Mouse (Mus musculus) cerebellum, adult 2 months (tissue): Measurements from ENCODE around the gene Rock2. TPM values are rescaled to one million over a fixed set of nuclear protein-coding genes. Genes with fewer than 3 reads are reported as not detected.

Source experiments
- DNase-seq, 2 experiments: peaks; one replicate each; pipeline ENCODE4 v3.0.0; 2021
- H3K27ac ChIP-seq: fragments of 200-500 bp; 2 replicates; pipeline ENCODE4 v1.5.1; 2012; ENCODE audit warnings: low read length, control low read depth, inconsistent platforms; ENCODE audit not compliant: insufficient read depth
- H3K27me3 ChIP-seq: fragments of 200-500 bp; 2 replicates; pipeline ENCODE4 v1.6.1; 2012; ENCODE audit warnings: inconsistent platforms, mild to moderate bottlenecking, low read length, moderate library complexity; ENCODE audit not compliant: control insufficient read depth, insufficient read depth
- H3K4me1 ChIP-seq: fragments of 200-500 bp; 2 replicates; pipeline ENCODE4 v1.6.1; 2011; ENCODE audit warnings: low read length; ENCODE audit not compliant: control insufficient read depth, insufficient read depth
- H3K4me3 ChIP-seq: fragments of 200-500 bp; replicated peaks from 2 replicates; pipeline ENCODE3; 2011; ENCODE audit warnings: mild to moderate bottlenecking, low read depth, low read length, control low read depth; ENCODE audit not compliant: insufficient read depth
- CTCF ChIP-seq: fragments of 200-500 bp; IDR thresholded peaks from 2 replicates; pipeline ENCODE4 v1.5.1; 2011; ENCODE audit warnings: low read depth, mild to moderate bottlenecking, control low read depth, low read length, moderate library complexity, borderline replicate concordance; ENCODE audit not compliant: insufficient read depth
- POLR2A ChIP-seq: fragments of 200-500 bp; IDR thresholded peaks from 2 replicates; pipeline ENCODE4 v1.6.1; 2011; ENCODE audit warnings: low read length, control low read depth, borderline replicate concordance; ENCODE audit not compliant: insufficient read depth
- WGBS: fragments of 180-500 bp; shearing (Covaris S2); methylation state at CpG from one replicate; pipeline ENCODE4 v1.1.7; 2018; 5-methylcytosine and 5-hydroxymethylcytosine counted together
- polyA plus RNA-seq: library from polyadenylated mRNA; depleted of rRNA; stranded (reverse); fragments of >200 nt; gene quantifications from 2 replicates; pipeline ENCODE4 v1.2.3, GENCODE M21; 2012

The Rock2 gene
- polyA plus RNA-seq, 1 experiment: 37.5 TPM

DNA sequence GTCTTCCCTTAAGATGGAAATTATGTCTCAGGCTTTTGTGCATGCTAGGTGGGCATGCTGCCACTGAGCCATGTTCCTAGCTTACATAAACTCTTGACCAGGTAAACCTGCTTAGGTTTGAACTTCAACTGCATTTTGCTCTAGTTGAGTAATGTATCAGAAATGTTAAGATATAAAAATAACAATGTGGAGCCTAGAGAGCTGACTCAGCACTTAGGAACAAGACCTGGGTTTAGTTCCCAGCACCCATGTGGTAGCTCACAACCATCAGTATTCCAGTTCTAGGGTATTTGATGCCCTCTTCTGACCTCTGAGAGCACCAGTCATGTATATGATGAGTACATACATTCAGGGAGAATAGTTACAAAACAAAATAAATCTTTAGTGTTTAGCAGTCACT, 82.4 kb downstream of the Rock2 start:
- no peak for DNase-seq
- TF ChIP-seq CTCF: no peak
- no peak overlapping the region for H3K4me3 ChIP-seq
- H3K27ac ChIP-seq: no peak overlapping the region
- H3K27me3 ChIP-seq: no peaks in the 10 kb centered on the region
- no peaks in the 10 kb centered on the region for H3K4me1 ChIP-seq

DNA sequence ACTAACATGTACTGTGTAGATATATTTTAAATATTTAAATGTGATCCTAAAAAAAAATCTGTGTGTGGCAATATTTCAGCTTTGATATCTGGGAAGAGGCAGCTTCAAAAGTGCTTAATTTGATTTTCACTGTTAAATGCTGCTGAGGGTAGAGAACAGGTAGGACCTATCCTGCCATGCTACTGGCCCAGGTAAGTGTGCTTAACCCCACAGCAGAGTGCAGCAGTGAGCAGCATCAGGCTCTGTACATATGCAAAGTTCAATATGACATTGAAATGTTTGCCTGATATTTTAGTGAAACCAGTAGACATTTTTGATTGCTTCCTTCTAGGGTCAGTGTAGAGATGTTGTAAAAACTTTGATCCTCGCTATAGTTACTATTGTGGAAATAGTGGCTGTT, 91.1 kb downstream of the Rock2 start:
- no peak for DNase-seq
- no peaks in the 10 kb centered on the region for H3K27me3 ChIP-seq
- no peak overlapping the region for H3K4me3 ChIP-seq
- WGBS: 100% methylated on average over 1 of the region's 1 CpGs
- no peak overlapping the region for H3K27ac ChIP-seq
- TF ChIP-seq POLR2A (no peak), CTCF (no peak)
- no peaks in the 10 kb centered on the region for H3K4me1 ChIP-seq

DNA sequence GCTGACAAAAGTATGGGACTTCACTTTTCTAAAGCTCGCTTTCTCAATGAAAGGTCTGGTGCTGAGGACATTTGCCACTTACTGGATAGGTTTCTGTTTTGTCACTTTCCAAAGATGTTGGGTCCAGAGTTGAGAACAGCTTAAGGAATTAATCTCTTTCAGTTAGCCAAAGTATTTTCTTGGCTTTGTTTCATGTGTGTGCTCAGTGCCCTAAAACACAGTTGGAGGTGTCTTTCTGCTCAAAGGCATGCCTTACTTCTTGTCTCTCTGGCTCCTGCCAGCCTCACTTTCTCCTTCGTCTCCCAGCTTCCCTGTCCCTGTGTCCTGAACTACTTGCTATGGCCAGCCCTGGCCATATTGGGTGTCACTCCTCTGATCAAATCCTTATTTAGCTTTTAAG, 96.7 kb downstream of the Rock2 start:
- DNase-seq: no peak
- Histone ChIP-seq H3K4me3 (no peak overlapping the region), H3K4me1 (no peaks in the 10 kb centered on the region), H3K27me3 (no peaks in the 10 kb centered on the region), H3K27ac (no peak overlapping the region)
- TF ChIP-seq CTCF (no peak), POLR2A (no peak)
- 69% methylated on average over 2 of the region's 2 CpGs for WGBS

DNA sequence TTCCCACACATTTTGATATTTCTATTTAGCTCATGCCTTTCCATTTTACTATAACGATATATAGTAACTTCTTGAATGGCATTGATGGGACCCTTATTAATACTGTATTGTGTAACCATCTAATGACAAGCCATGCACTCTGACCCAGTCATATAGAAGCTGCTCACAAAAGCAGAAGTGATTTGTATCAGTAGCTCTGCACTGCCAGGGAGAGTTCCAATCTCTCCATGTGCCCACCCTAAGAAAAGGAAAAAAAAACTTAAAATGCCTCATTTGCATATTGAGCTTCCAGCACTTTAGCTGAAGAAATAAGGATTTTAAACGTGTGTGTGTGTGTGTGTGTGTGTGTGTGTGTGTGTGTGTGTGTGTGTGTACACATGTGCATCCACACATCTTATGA, 97.7 kb downstream of the Rock2 start:
- no peak for TF ChIP-seq CTCF
- TF ChIP-seq POLR2A: no peak
- H3K27me3 ChIP-seq: no peaks in the 10 kb centered on the region
- WGBS: 84% methylated on average over 2 of the region's 2 CpGs
- H3K4me1 ChIP-seq: no peaks in the 10 kb centered on the region
- H3K4me3 ChIP-seq: no peak overlapping the region
- no peak for DNase-seq
- no peak overlapping the region for H3K27ac ChIP-seq

DNA sequence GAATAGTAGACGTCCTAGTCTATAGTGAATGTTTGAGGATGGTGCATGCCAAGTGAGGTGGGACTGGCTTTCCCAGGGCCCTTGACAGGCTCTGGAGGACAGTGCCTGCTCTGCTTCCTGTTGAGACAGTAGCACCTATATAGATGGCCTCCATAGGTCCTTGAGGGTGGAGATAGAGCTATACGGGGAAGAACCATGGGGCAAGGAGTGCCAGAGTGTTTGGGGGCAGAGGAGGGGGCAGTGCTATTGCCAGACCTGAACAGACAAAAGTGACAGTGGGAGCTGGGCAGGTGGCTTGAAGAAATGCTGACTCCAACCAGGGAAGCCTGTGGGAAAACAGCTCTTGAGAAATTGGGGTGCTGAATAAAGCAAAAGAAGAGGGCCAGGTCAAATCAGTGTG, 99.6 kb downstream of the Rock2 start:
- 82% methylated on average over 2 of the region's 2 CpGs for WGBS
- DNase-seq: no peak
- H3K4me1 ChIP-seq: no peaks in the 10 kb centered on the region; the same call in 1 of the 2 replicates
- H3K4me3 ChIP-seq: no peak overlapping the region
- H3K27ac ChIP-seq: no peak overlapping the region
- TF ChIP-seq POLR2A (no peak), CTCF (no peak)
- no peaks in the 10 kb centered on the region for H3K27me3 ChIP-seq

DNA sequence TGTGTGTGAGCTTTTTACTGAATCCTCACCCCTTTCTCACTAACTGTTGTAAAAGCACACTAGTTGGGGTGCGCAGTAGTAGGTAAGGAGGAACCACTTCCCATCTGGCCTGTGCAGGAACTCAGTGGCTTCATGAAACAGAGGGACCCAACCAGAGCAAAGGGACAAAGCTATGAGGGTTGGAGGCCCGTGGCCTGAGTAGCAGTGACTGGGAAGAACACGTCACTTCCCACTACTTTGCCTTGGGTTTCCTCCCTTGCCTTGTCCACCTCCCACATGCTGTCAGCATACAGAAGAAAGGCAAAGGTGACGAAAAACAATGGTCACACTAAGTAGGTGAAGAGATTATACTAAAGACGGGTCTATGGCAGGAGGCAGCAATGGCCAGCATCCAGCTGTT, 101.6 kb downstream of the Rock2 start:
- Histone ChIP-seq H3K27ac (no peak overlapping the region), H3K4me1 (no peaks in the 10 kb centered on the region; the same call in 1 of the 2 replicates), H3K4me3 (no peak overlapping the region), H3K27me3 (peaks cover 2% of the 10 kb centered on the region; the same call in 1 of the 2 replicates)
- WGBS: 88% methylated on average over 5 of the region's 5 CpGs
- DNase-seq: no peak
- TF ChIP-seq POLR2A (no peak), CTCF (no peak)

DNA sequence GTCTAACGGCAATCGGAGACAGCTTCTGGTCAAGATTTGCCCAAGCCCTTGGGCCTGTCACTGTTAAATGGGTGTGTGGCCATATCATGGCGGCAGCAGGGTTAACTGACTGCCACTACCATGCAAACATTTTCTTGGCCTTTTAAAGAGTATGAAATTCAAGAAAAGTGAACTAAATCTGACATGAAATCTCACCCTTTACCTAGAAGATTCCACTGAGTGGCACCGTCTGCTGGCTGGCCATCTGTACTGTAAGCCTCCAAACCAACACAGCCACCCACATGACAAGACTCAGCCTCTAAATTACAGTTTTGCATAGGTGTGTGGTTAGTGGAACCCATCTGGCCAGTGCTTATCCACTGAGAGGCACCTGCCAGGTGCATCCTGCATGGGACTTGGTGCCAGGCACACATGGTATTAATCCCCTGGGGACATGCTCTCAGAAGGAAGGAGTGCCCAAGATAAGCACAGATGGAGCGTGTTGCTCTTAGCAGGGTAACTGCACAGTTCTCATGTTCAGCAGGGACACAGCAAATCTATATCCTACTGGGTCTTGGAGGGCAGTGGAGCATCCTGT, 102.3 kb downstream of the Rock2 start:
- Histone ChIP-seq H3K27ac (no peak overlapping the region), H3K4me1 (no peaks in the 10 kb centered on the region; the same call in 1 of the 2 replicates), H3K4me3 (no peak overlapping the region), H3K27me3 (peaks cover 2% of the 10 kb centered on the region; the same call in 1 of the 2 replicates)
- no peak for DNase-seq
- TF ChIP-seq CTCF: no peak
- no peak for TF ChIP-seq POLR2A
- WGBS: 74% methylated on average over 5 of the region's 5 CpGs

DNA sequence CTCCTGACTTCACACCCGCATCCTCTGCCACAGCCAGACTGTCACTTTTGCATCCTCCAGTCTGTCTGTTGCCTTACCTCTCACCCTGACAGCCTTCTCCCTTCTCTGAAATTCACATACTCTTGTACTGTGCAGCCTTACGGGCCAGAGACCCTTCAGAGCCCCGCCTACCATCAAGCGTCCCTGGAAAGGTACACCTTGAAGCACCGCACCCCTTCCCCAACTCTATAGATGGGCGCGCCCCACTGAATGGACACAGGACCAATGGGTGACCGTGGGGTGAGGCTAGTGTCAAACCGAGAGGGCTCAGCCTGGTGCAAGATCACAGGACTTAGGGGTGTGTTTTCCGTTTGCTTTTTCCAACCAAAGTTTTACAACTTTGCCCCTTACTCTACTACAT, 104.5 kb downstream of the Rock2 start:
- TF ChIP-seq CTCF (no peak), POLR2A (no peak)
- Histone ChIP-seq H3K27me3 (peaks cover 2% of the 10 kb centered on the region; the same call in 1 of the 2 replicates), H3K27ac (no peak overlapping the region), H3K4me3 (no peak overlapping the region), H3K4me1 (no peaks in the 10 kb centered on the region; the same call in 1 of the 2 replicates)
- 8% methylated on average over 10 of the region's 10 CpGs for WGBS
- DNase-seq: no peak
